In genomic region chr12:92120164-92120815, GRCm38 (mm10) we compare ENCODE assay signal across 17 mouse cellular contexts.
"Had no signal": no experiment of that assay in that cellular context is flagged by ENCODE, and none has a peak within 500 bp of the region (broad histone marks: within the 10 kb centered on the region; RNA-seq: fewer than 3 reads in every experiment).

No protein-coding gene starts in this region.

- H3K4me1 ChIP-seq: liver, embryonic 13.5 days; lung, embryonic 15.5 days; megakaryocyte, embryonic 14.5 days; midbrain, embryonic 15.5 days; neural tube, embryonic 12.5 days had no signal

- H3K4me3 ChIP-seq: layer of hippocampus, adult 2 months; liver, embryonic 13.5 days; lung, embryonic 15.5 days; megakaryocyte, embryonic 14.5 days; midbrain, embryonic 15.5 days; neural tube, embryonic 12.5 days had no signal

- H3K27ac ChIP-seq: layer of hippocampus, adult 2 months; liver, embryonic 13.5 days; lung, embryonic 15.5 days; macrophage; midbrain, embryonic 15.5 days; neural tube, embryonic 12.5 days had no signal

- DNase-seq: kidney, adult 18-20 months; kidney, postnatal 10 days; kidney, postnatal 4 days; liver; liver, embryonic 13.5 days; liver, postnatal 0 days; lung, postnatal 14 days; retina, postnatal 1 day; right cerebral cortex, postnatal 14 days; thymus, postnatal 36 days had no signal

- H3K36me3 ChIP-seq: liver, embryonic 13.5 days; lung, embryonic 15.5 days; midbrain, embryonic 15.5 days; neural tube, embryonic 12.5 days had no signal

- H3K9me3 ChIP-seq: lung, embryonic 15.5 days; midbrain, embryonic 15.5 days; neural tube, embryonic 12.5 days had no signal

- H3K27me3 ChIP-seq: liver, embryonic 13.5 days; lung, embryonic 15.5 days; megakaryocyte, embryonic 14.5 days; midbrain, embryonic 15.5 days; neural tube, embryonic 12.5 days had no signal

- H3K9ac ChIP-seq: liver, embryonic 13.5 days; liver, postnatal 0 days; lung, embryonic 15.5 days; midbrain, embryonic 15.5 days; neural tube, embryonic 12.5 days had no signal

- H3K4me2 ChIP-seq: liver, embryonic 13.5 days; lung, embryonic 15.5 days; midbrain, embryonic 11.5 days; midbrain, embryonic 15.5 days; neural tube, embryonic 12.5 days had no signal

- ATAC-seq: liver, postnatal 0 days; midbrain, embryonic 15.5 days had no signal
